Mouse (Mus musculus) cerebellum, adult 2 months (tissue): ENCODE results near the gene Nploc4. TPM values are rescaled to one million over a fixed set of nuclear protein-coding genes. Genes with fewer than 3 reads are reported as not detected.

Source experiments
- DNase-seq, 2 experiments: peaks; one replicate each; pipeline ENCODE4 v3.0.0; 2021
- H3K27ac ChIP-seq: fragments of 200-500 bp; 2 replicates; pipeline ENCODE4 v1.5.1; 2012; ENCODE audit warnings: low read length, control low read depth, inconsistent platforms; ENCODE audit not compliant: insufficient read depth
- H3K27me3 ChIP-seq: fragments of 200-500 bp; 2 replicates; pipeline ENCODE4 v1.6.1; 2012; ENCODE audit warnings: inconsistent platforms, mild to moderate bottlenecking, low read length, moderate library complexity; ENCODE audit not compliant: control insufficient read depth, insufficient read depth
- H3K4me1 ChIP-seq: fragments of 200-500 bp; 2 replicates; pipeline ENCODE4 v1.6.1; 2011; ENCODE audit warnings: low read length; ENCODE audit not compliant: control insufficient read depth, insufficient read depth
- H3K4me3 ChIP-seq: fragments of 200-500 bp; replicated peaks from 2 replicates; pipeline ENCODE3; 2011; ENCODE audit warnings: mild to moderate bottlenecking, low read depth, low read length, control low read depth; ENCODE audit not compliant: insufficient read depth
- CTCF ChIP-seq: fragments of 200-500 bp; IDR thresholded peaks from 2 replicates; pipeline ENCODE4 v1.5.1; 2011; ENCODE audit warnings: low read depth, mild to moderate bottlenecking, control low read depth, low read length, moderate library complexity, borderline replicate concordance; ENCODE audit not compliant: insufficient read depth
- POLR2A ChIP-seq: fragments of 200-500 bp; IDR thresholded peaks from 2 replicates; pipeline ENCODE4 v1.6.1; 2011; ENCODE audit warnings: low read length, control low read depth, borderline replicate concordance; ENCODE audit not compliant: insufficient read depth
- WGBS: fragments of 180-500 bp; shearing (Covaris S2); methylation state at CpG from one replicate; pipeline ENCODE4 v1.1.7; 2018; 5-methylcytosine and 5-hydroxymethylcytosine counted together
- polyA plus RNA-seq: library from polyadenylated mRNA; depleted of rRNA; stranded (reverse); fragments of >200 nt; gene quantifications from 2 replicates; pipeline ENCODE4 v1.2.3, GENCODE M21; 2012

The Nploc4 gene
- polyA plus RNA-seq, 1 experiment, result 56.3 TPM

GRCm38 (mm10) chr11:120360062-120360461 is 77.4 kb downstream of the Nploc4 start:
- TF ChIP-seq CTCF (no peak), POLR2A (no peak)
- Histone ChIP-seq H3K4me1 (peaks cover 19% of the 10 kb centered on the region), H3K27ac (no peak overlapping the region), H3K4me3 (no peak overlapping the region), H3K27me3 (no peaks in the 10 kb centered on the region)
- peak in 1 of 2 experiments; percentile 49 for DNase-seq
- 9% methylated on average over 8 of the region's 8 CpGs for WGBS

GRCm38 (mm10) chr11:120359391-120359790 is 78.1 kb downstream of the Nploc4 start:
- Histone ChIP-seq H3K27me3 (no peaks in the 10 kb centered on the region), H3K4me1 (peaks cover 19% of the 10 kb centered on the region), H3K4me3 (no peak overlapping the region), H3K27ac (no peak overlapping the region)
- peak; percentile 53 to 66 for DNase-seq
- TF ChIP-seq POLR2A (no peak), CTCF (no peak)
- 5% methylated on average over 6 of the region's 6 CpGs for WGBS

GRCm38 (mm10) chr11:120357791-120358401 is 79.6 kb downstream of the Nploc4 start:
- Histone ChIP-seq H3K4me3 (no peak overlapping the region), H3K27me3 (no peaks in the 10 kb centered on the region), H3K4me1 (peaks cover 20% of the 10 kb centered on the region), H3K27ac (no peak overlapping the region)
- DNase-seq, result no peak
- no peak for TF ChIP-seq CTCF
- no peak for TF ChIP-seq POLR2A
- WGBS, result 41% methylated on average over 10 of the region's 10 CpGs

- Histone ChIP-seq H3K4me1 (peaks cover 23% of the 10 kb centered on the region), H3K4me3 (no peak overlapping the region), H3K27me3 (no peaks in the 10 kb centered on the region), H3K27ac (no peak overlapping the region)
- no peak for TF ChIP-seq POLR2A
- TF ChIP-seq CTCF, result no peak
- WGBS, result 96% methylated on average over 4 of the region's 4 CpGs
- DNase-seq, result no peak
Measured at GRCm38 (mm10) chr11:120356900-120357299, 80.6 kb downstream of the Nploc4 start.

- TF ChIP-seq POLR2A, result no peak
- H3K27me3 ChIP-seq, result no peaks in the 10 kb centered on the region
- WGBS, result 87% methylated on average over 15 of the region's 15 CpGs
- no peak overlapping the region for H3K4me3 ChIP-seq
- H3K4me1 ChIP-seq, result peaks cover 23% of the 10 kb centered on the region
- no peak overlapping the region for H3K27ac ChIP-seq
- DNase-seq, result no peak
Measured at GRCm38 (mm10) chr11:120356319-120356840, 81.1 kb downstream of the Nploc4 start.

- Histone ChIP-seq H3K27ac (no peak overlapping the region), H3K4me1 (peaks cover 19% of the 10 kb centered on the region), H3K27me3 (no peaks in the 10 kb centered on the region), H3K4me3 (no peak overlapping the region)
- DNase-seq, result no peak
- TF ChIP-seq POLR2A, result no peak
- TF ChIP-seq CTCF, result no peak
- 94% methylated on average over 5 of the region's 5 CpGs for WGBS
Measured at GRCm38 (mm10) chr11:120355277-120356039, 82.0 kb downstream of the Nploc4 start.

- WGBS, result 90% methylated on average over 17 of the region's 17 CpGs
- H3K4me3 ChIP-seq, result no peak overlapping the region
Measured at GRCm38 (mm10) chr11:120354304-120355276, 82.9 kb downstream of the Nploc4 start.

More at GRCm38 (mm10) chr11:120354304-120355276, 82.9 kb downstream of the Nploc4 start:
- TF ChIP-seq POLR2A (no peak), CTCF (no peak)
- no peak for DNase-seq
- Histone ChIP-seq H3K27ac (no peak overlapping the region), H3K4me1 (peaks cover 11% of the 10 kb centered on the region), H3K27me3 (no peaks in the 10 kb centered on the region)
